Mouse (Mus musculus): ENCODE data around the gene Podxl. TPM values are rescaled to one million over a fixed set of nuclear protein-coding genes. Genes with fewer than 3 reads are reported as not detected.

Gene Podxl
- polyA plus RNA-seq, 1 experiment: 0.28 TPM

- Histone ChIP-seq H3K4me3 (ENCODE audit: insufficient read depth, low read length) (no peak overlapping the region), H3K4me1 (ENCODE audit: control insufficient read depth, insufficient read depth, low read length) (peaks cover 3% of the 10 kb centered on the region; the same call in 1 of the 2 replicates), H3K27ac (ENCODE audit: insufficient read depth, low read length) (no peak overlapping the region)
- TF ChIP-seq CTCF (IDR thresholded peaks at IDR 0.05; ENCODE audit: borderline replicate concordance, insufficient read depth, low read length) (no peak), POLR2A (IDR thresholded peaks at IDR 0.05; ENCODE audit: low read depth, low read length) (no peak)
Observed at GRCm38 (mm10) chr6:31489950-31490349, 73.8 kb downstream of the Podxl start.

GRCm38 (mm10) chr6:31486601-31487000 is 77.2 kb downstream of the Podxl start:
- Histone ChIP-seq H3K4me1 (ENCODE audit: control insufficient read depth, insufficient read depth, low read length) (peaks cover 3% of the 10 kb centered on the region; the same call in 1 of the 2 replicates), H3K27ac (ENCODE audit: insufficient read depth, low read length) (peak overlapping the region; percentile 49; the same call in 1 of the 2 replicates), H3K4me3 (ENCODE audit: insufficient read depth, low read length) (no peak overlapping the region)
- no peak for TF ChIP-seq POLR2A (IDR thresholded peaks at IDR 0.05; ENCODE audit: low read depth, low read length)
- no peak for TF ChIP-seq CTCF (IDR thresholded peaks at IDR 0.05; ENCODE audit: borderline replicate concordance, insufficient read depth, low read length)

GRCm38 (mm10) chr6:31480008-31480407 is 83.8 kb downstream of the Podxl start:
- TF ChIP-seq CTCF (IDR thresholded peaks at IDR 0.05; ENCODE audit: borderline replicate concordance, insufficient read depth, low read length): no peak
- no peak for TF ChIP-seq POLR2A (IDR thresholded peaks at IDR 0.05; ENCODE audit: low read depth, low read length)
- peaks cover 3% of the 10 kb centered on the region; the same call in 1 of the 2 replicates for H3K4me1 ChIP-seq (ENCODE audit: control insufficient read depth, insufficient read depth, low read length)

DNA sequence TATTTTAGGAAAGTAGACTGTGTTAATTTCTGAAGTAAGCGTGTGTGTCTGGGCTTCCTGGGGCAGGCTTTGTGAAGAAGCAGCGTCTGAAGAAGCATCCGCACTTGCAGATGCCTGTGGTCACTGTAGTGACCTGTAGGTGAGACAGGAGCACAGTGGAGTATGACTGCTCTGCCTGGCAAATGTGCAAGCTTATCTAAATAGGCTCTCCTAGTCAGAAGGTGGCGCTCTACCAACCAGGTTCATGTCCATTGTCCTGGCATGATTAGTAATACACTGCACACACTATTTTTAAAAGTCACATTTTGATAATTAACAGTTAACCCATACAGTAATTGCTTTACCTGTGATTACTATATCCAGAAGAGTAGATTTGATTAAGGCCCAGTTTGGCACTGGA is 85.6 kb downstream of the Podxl start:
- peaks cover 3% of the 10 kb centered on the region; the same call in 1 of the 2 replicates for H3K4me1 ChIP-seq (ENCODE audit: control insufficient read depth, insufficient read depth, low read length)

More at GRCm38 (mm10) chr6:31480008-31480407, 83.8 kb downstream of the Podxl start:
- Histone ChIP-seq H3K4me3 (ENCODE audit: insufficient read depth, low read length) (no peak overlapping the region), H3K27ac (ENCODE audit: insufficient read depth, low read length) (no peak overlapping the region)

More for the DNA sequence above, 85.6 kb downstream of the Podxl start:
- no peak overlapping the region for H3K4me3 ChIP-seq (ENCODE audit: insufficient read depth, low read length)
- no peak overlapping the region for H3K27ac ChIP-seq (ENCODE audit: insufficient read depth, low read length)
- TF ChIP-seq POLR2A (IDR thresholded peaks at IDR 0.05; ENCODE audit: low read depth, low read length): no peak
- TF ChIP-seq CTCF (IDR thresholded peaks at IDR 0.05; ENCODE audit: borderline replicate concordance, insufficient read depth, low read length): no peak

Other genes with a start within 250 kb of the Podxl start
- 156 and 161 TPM in 2 replicates for gene Mkln1, start 165.2 kb downstream of the Podxl start, polyA plus RNA-seq (2011; ENCODE audit: insufficient read length, low read depth, missing spikeins)